Mouse (Mus musculus): ENCODE results near the gene Ccdc71. TPM values are rescaled to one million over a fixed set of nuclear protein-coding genes. Genes with fewer than 3 reads are reported as not detected.

Ccdc71 gene
- polyA plus RNA-seq, 1 experiment from 2014 or later = 49.6 TPM

DNA sequence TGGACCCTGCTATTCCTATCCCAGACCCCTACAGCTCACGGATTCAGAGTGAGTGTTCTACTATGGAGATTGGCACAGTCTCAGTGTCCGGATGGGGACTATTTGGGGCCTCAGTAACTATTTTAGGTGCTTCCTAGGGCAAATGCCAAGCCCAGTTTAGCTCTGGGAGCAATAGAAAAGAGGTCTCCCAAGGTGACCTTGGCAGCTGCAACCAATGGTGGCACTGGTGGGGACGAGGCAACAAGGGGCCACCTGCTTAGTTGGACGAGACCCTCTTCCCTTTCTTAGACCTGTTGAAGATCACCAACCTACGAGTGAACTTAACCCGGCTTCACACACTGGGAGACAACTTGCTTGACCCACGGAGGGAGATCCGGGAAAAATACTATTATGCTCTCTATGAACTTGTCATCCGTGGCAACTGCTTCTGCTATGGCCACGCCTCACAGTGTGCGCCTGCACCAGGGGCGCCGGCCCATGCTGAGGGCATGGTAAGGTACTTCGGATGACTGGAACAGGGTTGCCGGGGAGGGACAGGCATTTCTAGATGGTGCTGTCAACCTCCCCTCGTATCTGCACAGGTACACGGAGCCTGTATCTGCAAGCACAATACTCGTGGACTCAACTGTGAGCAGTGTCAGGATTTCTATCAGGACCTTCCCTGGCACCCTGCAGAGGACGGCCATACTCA lies 21.3 kb downstream of the Ccdc71 start:
- no peak for DNase-seq (ENCODE audit: low spot score)
- Histone ChIP-seq H3K36me3 (ENCODE audit: control insufficient read depth, insufficient read depth, low read length) (peaks cover 13% of the 10 kb centered on the region; the same call in 1 of the 2 replicates), H3K9me3 (replicated peaks; ENCODE audit: control insufficient read depth, low read length) (no peaks in the 10 kb centered on the region), H3K27ac (ENCODE audit: low read depth, low read length) (no peak overlapping the region), H3K4me2 (ENCODE audit: low read length) (no peak overlapping the region), H3K27me3 (replicated peaks; ENCODE audit: control insufficient read depth, insufficient read depth, low read length) (no peaks in the 10 kb centered on the region), H3K4me1 (ENCODE audit: control insufficient read depth, insufficient read depth, low read length) (peaks cover 6% of the 10 kb centered on the region), H3K9ac (ENCODE audit: low read length) (no peak overlapping the region), H3K4me3 (ENCODE audit: low read depth, low read length) (no peak overlapping the region)
- no peak for ATAC-seq
- 89% methylated on average over 19 of the region's 19 CpGs for WGBS

- WGBS = 92% methylated on average over 18 of the region's 18 CpGs
- H3K27ac ChIP-seq (ENCODE audit: low read depth, low read length) = no peak overlapping the region
- no peak for ATAC-seq
These were observed 22.9 kb downstream of the Ccdc71 start for GRCm38 (mm10) chr9:108483051-108483790.

GRCm38 (mm10) chr9:108484021-108484420 lies 23.7 kb downstream of the Ccdc71 start:
- H3K36me3 ChIP-seq (ENCODE audit: control insufficient read depth, insufficient read depth, low read length) = peaks cover 35% of the 10 kb centered on the region
- no peak overlapping the region for H3K27ac ChIP-seq (ENCODE audit: low read depth, low read length)
- H3K4me3 ChIP-seq (ENCODE audit: low read depth, low read length) = no peak overlapping the region
- H3K9ac ChIP-seq (ENCODE audit: low read length) = no peak overlapping the region
- DNase-seq (ENCODE audit: low spot score) (no peak), ATAC-seq (no peak)
- no peaks in the 10 kb centered on the region for H3K9me3 ChIP-seq (replicated peaks; ENCODE audit: control insufficient read depth, low read length)
- 96% methylated on average over 15 of the region's 15 CpGs for WGBS
- H3K27me3 ChIP-seq (replicated peaks; ENCODE audit: control insufficient read depth, insufficient read depth, low read length) = no peaks in the 10 kb centered on the region
- no peak overlapping the region for H3K4me2 ChIP-seq (ENCODE audit: low read length)
- H3K4me1 ChIP-seq (ENCODE audit: control insufficient read depth, insufficient read depth, low read length) = peaks cover 4% of the 10 kb centered on the region

More at GRCm38 (mm10) chr9:108483051-108483790, 22.9 kb downstream of the Ccdc71 start:
- Histone ChIP-seq H3K4me3 (ENCODE audit: low read depth, low read length) (no peak overlapping the region), H3K36me3 (ENCODE audit: control insufficient read depth, insufficient read depth, low read length) (peaks cover 27% of the 10 kb centered on the region; the same call in 1 of the 2 replicates), H3K4me2 (ENCODE audit: low read length) (no peak overlapping the region), H3K9me3 (replicated peaks; ENCODE audit: control insufficient read depth, low read length) (no peaks in the 10 kb centered on the region), H3K27me3 (replicated peaks; ENCODE audit: control insufficient read depth, insufficient read depth, low read length) (no peaks in the 10 kb centered on the region), H3K9ac (ENCODE audit: low read length) (no peak overlapping the region), H3K4me1 (ENCODE audit: control insufficient read depth, insufficient read depth, low read length) (peaks cover 6% of the 10 kb centered on the region)
- DNase-seq (ENCODE audit: low spot score) = no peak

DNA sequence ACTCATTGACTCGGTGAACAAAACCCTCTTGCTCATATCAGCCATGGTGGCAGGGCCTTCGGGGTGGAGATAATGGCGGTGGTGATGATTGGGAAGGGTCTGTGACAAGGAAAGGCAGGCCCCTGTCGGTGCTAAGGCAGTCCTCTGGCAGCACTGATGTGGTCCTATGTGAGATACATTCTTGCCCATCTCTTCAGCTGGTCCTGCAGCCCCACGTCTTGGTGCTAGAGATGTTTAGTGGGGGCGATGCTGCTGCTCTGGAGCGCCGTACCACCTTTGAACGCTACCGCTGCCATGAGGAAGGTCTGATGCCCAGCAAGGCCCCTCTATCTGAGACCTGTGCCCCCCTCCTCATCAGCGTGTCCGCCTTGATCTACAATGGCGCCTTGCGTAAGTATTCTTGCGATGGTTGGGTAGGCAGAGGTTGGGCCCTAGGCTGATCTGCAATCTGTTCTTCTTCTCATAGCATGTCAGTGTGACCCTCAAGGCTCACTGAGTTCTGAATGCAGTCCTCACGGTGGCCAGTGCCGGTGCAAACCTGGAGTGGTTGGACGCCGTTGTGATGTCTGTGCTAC lies 25.1 kb downstream of the Ccdc71 start:
- H3K4me1 ChIP-seq (ENCODE audit: control insufficient read depth, insufficient read depth, low read length) = peaks cover 4% of the 10 kb centered on the region; the same call in 1 of the 2 replicates
- H3K4me2 ChIP-seq (ENCODE audit: low read length) = no peak overlapping the region
- no peak overlapping the region for H3K4me3 ChIP-seq (ENCODE audit: low read depth, low read length)
- ATAC-seq = no peak
- WGBS = 96% methylated on average over 19 of the region's 19 CpGs
- H3K27ac ChIP-seq (ENCODE audit: low read depth, low read length) = no peak overlapping the region
- no peak overlapping the region for H3K9ac ChIP-seq (ENCODE audit: low read length)
- H3K36me3 ChIP-seq (ENCODE audit: control insufficient read depth, insufficient read depth, low read length) = peaks cover 39% of the 10 kb centered on the region
- H3K27me3 ChIP-seq (replicated peaks; ENCODE audit: control insufficient read depth, insufficient read depth, low read length) = no peaks in the 10 kb centered on the region
- no peaks in the 10 kb centered on the region for H3K9me3 ChIP-seq (replicated peaks; ENCODE audit: control insufficient read depth, low read length)
- DNase-seq (ENCODE audit: low spot score) = no peak

GRCm38 (mm10) chr9:108486973-108487530 lies 26.7 kb downstream of the Ccdc71 start:
- no peak overlapping the region for H3K27ac ChIP-seq (ENCODE audit: low read depth, low read length)
- no peak overlapping the region for H3K9ac ChIP-seq (ENCODE audit: low read length)
- H3K4me1 ChIP-seq (ENCODE audit: control insufficient read depth, insufficient read depth, low read length) = peaks cover 12% of the 10 kb centered on the region
- H3K27me3 ChIP-seq (replicated peaks; ENCODE audit: control insufficient read depth, insufficient read depth, low read length) = no peaks in the 10 kb centered on the region
- peaks cover 38% of the 10 kb centered on the region for H3K36me3 ChIP-seq (ENCODE audit: control insufficient read depth, insufficient read depth, low read length)
- WGBS = 91% methylated on average over 8 of the region's 8 CpGs
- DNase-seq (ENCODE audit: low spot score) = no peak
- no peaks in the 10 kb centered on the region for H3K9me3 ChIP-seq (replicated peaks; ENCODE audit: control insufficient read depth, low read length)
- H3K4me2 ChIP-seq (ENCODE audit: low read length) = no peak overlapping the region
- H3K4me3 ChIP-seq (ENCODE audit: low read depth, low read length) = no peak overlapping the region
- ATAC-seq = no peak

DNA sequence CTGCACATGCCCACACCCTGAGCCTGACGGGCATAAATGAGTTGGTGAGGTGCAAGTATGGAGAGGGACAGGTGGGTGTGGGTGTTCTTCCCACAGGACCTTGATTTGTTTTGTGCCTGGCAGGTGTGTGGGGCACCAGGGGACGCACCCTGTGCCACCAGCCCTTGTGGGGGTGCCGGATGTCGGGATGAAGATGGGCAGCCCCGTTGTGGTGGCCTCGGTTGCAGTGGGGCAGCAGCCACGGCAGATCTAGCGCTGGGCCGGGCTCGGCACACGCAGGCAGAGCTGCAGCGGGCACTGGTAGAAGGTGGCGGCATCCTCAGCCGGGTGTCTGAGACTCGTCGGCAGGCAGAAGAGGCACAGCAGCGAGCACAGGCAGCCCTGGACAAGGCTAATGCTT lies 28.1 kb downstream of the Ccdc71 start:
- WGBS = 93% methylated on average over 17 of the region's 17 CpGs
- no peaks in the 10 kb centered on the region for H3K27me3 ChIP-seq (replicated peaks; ENCODE audit: control insufficient read depth, insufficient read depth, low read length)
- H3K9me3 ChIP-seq (replicated peaks; ENCODE audit: control insufficient read depth, low read length) = no peaks in the 10 kb centered on the region
- no peak overlapping the region for H3K4me3 ChIP-seq (ENCODE audit: low read depth, low read length)
- DNase-seq (ENCODE audit: low spot score) (no peak), ATAC-seq (no peak)
- H3K36me3 ChIP-seq (ENCODE audit: control insufficient read depth, insufficient read depth, low read length) = peaks cover 49% of the 10 kb centered on the region
- no peak overlapping the region for H3K4me2 ChIP-seq (ENCODE audit: low read length)
- H3K9ac ChIP-seq (ENCODE audit: low read length) = no peak overlapping the region
- no peak overlapping the region for H3K27ac ChIP-seq (ENCODE audit: low read depth, low read length)
- H3K4me1 ChIP-seq (ENCODE audit: control insufficient read depth, insufficient read depth, low read length) = peaks cover 15% of the 10 kb centered on the region

GRCm38 (mm10) chr9:108489215-108489614 lies 28.9 kb downstream of the Ccdc71 start:
- Histone ChIP-seq H3K27ac (ENCODE audit: low read depth, low read length) (0 out of 2 replicates have a peak overlapping the region, but pooled peaks have one; percentile 96), H3K36me3 (ENCODE audit: control insufficient read depth, insufficient read depth, low read length) (peaks cover 56% of the 10 kb centered on the region)
- 96% methylated on average over 20 of the region's 20 CpGs for WGBS

DNA sequence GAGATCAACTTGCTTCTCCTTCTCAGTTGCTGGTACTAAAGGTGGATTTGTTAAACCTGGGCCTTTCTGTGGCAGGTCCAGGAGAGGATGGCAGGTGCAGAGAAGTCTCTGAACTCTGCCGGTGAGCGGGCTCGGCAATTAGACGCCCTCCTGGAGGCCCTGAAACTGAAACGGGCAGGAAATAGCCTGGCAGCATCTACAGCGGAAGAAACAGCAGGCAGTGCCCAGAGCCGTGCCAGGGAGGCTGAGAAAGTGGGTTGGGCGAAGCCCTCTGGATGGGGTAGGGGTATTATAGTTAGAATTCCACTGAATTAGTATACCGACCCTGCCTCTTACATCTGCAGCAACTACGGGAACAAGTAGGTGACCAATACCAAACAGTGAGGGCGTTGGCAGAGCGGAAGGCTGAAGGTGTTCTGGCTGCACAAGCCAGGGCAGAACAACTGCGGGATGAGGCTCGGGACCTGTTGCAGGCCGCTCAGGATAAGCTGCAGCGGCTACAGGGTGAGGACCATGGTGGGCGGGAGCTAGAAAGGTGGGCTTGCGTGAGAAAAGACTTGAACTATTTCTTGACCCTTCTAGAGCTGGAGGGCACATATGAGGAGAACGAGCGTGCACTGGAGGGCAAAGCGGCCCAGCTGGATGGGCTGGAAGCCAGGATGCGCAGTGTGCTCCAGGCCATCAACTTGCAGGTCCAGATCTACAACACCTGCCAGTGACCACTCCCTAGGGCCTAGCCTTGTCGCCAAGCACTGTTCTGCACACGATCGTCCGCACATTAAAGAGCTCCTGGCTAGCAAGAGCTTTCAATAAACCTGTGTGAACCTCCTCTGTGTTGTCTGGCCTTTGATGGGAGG lies 29.6 kb downstream of the Ccdc71 start:
- no peaks in the 10 kb centered on the region for H3K9me3 ChIP-seq (replicated peaks; ENCODE audit: control insufficient read depth, low read length)
- 68% methylated on average over 26 of the region's 26 CpGs for WGBS
- ATAC-seq (no peak; the same call in 1 of the 2 replicates), DNase-seq (ENCODE audit: low spot score) (no peak)
- peak overlapping the region; percentile 96 for H3K27ac ChIP-seq (ENCODE audit: low read depth, low read length)
- H3K36me3 ChIP-seq (ENCODE audit: control insufficient read depth, insufficient read depth, low read length) = peaks cover 63% of the 10 kb centered on the region
- peaks cover 15% of the 10 kb centered on the region for H3K4me1 ChIP-seq (ENCODE audit: control insufficient read depth, insufficient read depth, low read length)
- no peaks in the 10 kb centered on the region for H3K27me3 ChIP-seq (replicated peaks; ENCODE audit: control insufficient read depth, insufficient read depth, low read length)
- H3K9ac ChIP-seq (ENCODE audit: low read length) = peak overlapping the region; percentile 96
- H3K4me2 ChIP-seq (ENCODE audit: low read length) = peak overlapping the region; percentile 94
- H3K4me3 ChIP-seq (ENCODE audit: low read depth, low read length) = peak overlapping the region; percentile 98

More at GRCm38 (mm10) chr9:108489215-108489614, 28.9 kb downstream of the Ccdc71 start:
- ATAC-seq (no peak), DNase-seq (ENCODE audit: low spot score) (no peak)
- Histone ChIP-seq H3K4me1 (ENCODE audit: control insufficient read depth, insufficient read depth, low read length) (peaks cover 15% of the 10 kb centered on the region), H3K4me3 (ENCODE audit: low read depth, low read length) (no peak overlapping the region), H3K9ac (ENCODE audit: low read length) (no peak overlapping the region), H3K4me2 (ENCODE audit: low read length) (no peak overlapping the region), H3K27me3 (replicated peaks; ENCODE audit: control insufficient read depth, insufficient read depth, low read length) (no peaks in the 10 kb centered on the region), H3K9me3 (replicated peaks; ENCODE audit: control insufficient read depth, low read length) (no peaks in the 10 kb centered on the region)

Measured in forebrain, embryonic 14.5 days (tissue).